Mouse (Mus musculus): ENCODE measurements around the gene Fev. TPM values are rescaled to one million over a fixed set of nuclear protein-coding genes. Genes with fewer than 3 reads are reported as not detected.
A peak's percentile ranks its signal among the peaks of the same experiment; 100 is the strongest.

The Fev gene
- polyA plus RNA-seq, 1 experiment from 2014 or later = 0.24 TPM

- H3K27ac ChIP-seq (replicated peaks) = no peak overlapping the region
- H3K27me3 ChIP-seq = peaks cover 18% of the 10 kb centered on the region
- no peak overlapping the region for H3K4me2 ChIP-seq (replicated peaks)
- no peak overlapping the region for H3K4me3 ChIP-seq (replicated peaks)
- H3K36me3 ChIP-seq = no peaks in the 10 kb centered on the region
- H3K4me1 ChIP-seq = no peaks in the 10 kb centered on the region
- ATAC-seq (ENCODE audit: insufficient number of reproducible peaks, low FRiP score, low TSS enrichment, low read depth) = no peak
- no peak overlapping the region for H3K9ac ChIP-seq
- no peaks in the 10 kb centered on the region for H3K9me3 ChIP-seq (replicated peaks)
- WGBS = 56% methylated on average over 2 of the region's 2 CpGs
These were observed 13.0 kb downstream of the Fev start for GRCm38 (mm10) chr1:74872218-74872617.

- Histone ChIP-seq H3K4me1 (peaks cover 18% of the 10 kb centered on the region), H3K27me3 (peaks cover 39% of the 10 kb centered on the region), H3K9me3 (replicated peaks) (no peaks in the 10 kb centered on the region), H3K36me3 (no peaks in the 10 kb centered on the region), H3K9ac (no peak overlapping the region), H3K4me3 (replicated peaks) (no peak overlapping the region), H3K4me2 (replicated peaks) (no peak overlapping the region), H3K27ac (replicated peaks) (no peak overlapping the region)
- no peak for ATAC-seq (ENCODE audit: insufficient number of reproducible peaks, low FRiP score, low TSS enrichment, low read depth)
These were observed 23.4 kb downstream of the Fev start for GRCm38 (mm10) chr1:74861783-74862182.

DNA sequence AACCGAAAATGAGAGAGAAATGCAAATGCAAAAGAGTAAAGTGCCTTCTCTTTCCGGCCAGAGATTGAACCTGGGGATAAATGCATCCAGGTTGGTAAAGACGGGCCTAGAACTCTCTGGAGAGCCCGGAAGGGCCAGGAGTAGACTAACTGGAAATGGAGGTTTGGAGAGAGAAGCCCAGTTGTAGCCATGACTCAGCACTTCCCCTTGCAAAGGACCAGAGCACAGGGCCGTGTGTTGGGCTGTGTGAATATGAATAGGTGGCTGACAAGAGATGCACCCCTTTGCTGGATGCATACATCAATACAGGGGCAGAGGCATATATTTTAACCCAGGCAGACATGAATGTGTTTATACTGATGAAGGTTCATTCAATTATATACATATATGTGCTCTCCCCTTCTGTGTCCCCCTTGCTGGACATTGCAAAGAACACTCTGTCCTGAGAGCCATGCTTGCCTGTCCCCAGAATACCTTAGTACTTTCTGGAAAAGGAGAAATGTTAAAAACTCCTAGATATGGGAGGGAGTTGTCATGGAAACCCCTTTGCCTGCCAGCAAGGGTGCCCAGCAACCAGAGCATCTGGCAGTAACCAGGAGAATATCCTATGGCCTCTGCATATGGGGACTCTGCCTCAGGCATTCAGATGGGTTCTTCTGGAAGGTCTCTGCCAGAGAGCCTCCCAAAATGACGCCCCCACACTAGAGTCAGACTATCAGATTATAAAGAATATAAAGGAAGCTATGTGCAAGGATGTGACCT is 25.8 kb downstream of the Fev start:
- no peak overlapping the region for H3K4me3 ChIP-seq (replicated peaks)
- no peaks in the 10 kb centered on the region for H3K9me3 ChIP-seq (replicated peaks)
- H3K27me3 ChIP-seq = peaks cover 60% of the 10 kb centered on the region
- H3K27ac ChIP-seq (replicated peaks) = no peak overlapping the region
- no peak for ATAC-seq (ENCODE audit: insufficient number of reproducible peaks, low FRiP score, low TSS enrichment, low read depth)
- no peaks in the 10 kb centered on the region for H3K36me3 ChIP-seq
- H3K4me2 ChIP-seq (replicated peaks) = no peak overlapping the region
- 40% methylated on average over 6 of the region's 6 CpGs for WGBS
- H3K4me1 ChIP-seq = peaks cover 38% of the 10 kb centered on the region
- no peak overlapping the region for H3K9ac ChIP-seq

DNA sequence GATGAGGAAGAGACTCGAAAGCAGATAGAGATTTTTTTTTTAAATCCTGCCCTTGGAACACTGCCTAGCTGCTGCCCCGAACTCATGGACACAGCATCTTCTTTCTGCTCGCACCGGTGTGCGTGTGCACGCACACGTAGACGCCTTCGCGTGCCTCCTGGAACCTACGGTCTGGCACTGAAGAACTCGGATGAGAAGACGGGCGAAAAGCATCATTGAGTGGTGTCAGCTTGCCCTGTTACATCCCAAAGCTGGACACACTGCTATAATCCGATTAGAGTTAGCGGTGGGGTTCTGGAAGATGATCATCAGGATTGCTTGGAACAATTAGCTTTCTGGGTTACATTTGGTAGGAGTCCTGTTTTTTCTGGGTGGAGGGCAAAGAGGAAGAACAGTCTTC is 26.4 kb downstream of the Fev start:
- H3K4me3 ChIP-seq (replicated peaks) = peak overlapping the region; percentile 37
- no peaks in the 10 kb centered on the region for H3K9me3 ChIP-seq (replicated peaks)
- no peak overlapping the region for H3K9ac ChIP-seq
- no peak overlapping the region for H3K27ac ChIP-seq (replicated peaks)
- ATAC-seq (ENCODE audit: insufficient number of reproducible peaks, low FRiP score, low TSS enrichment, low read depth) = no peak
- H3K36me3 ChIP-seq = no peaks in the 10 kb centered on the region
- peak overlapping the region; percentile 52 for H3K4me2 ChIP-seq (replicated peaks)
- H3K4me1 ChIP-seq = peaks cover 41% of the 10 kb centered on the region
- 7% methylated on average over 16 of the region's 16 CpGs for WGBS
- H3K27me3 ChIP-seq = peaks cover 66% of the 10 kb centered on the region

DNA sequence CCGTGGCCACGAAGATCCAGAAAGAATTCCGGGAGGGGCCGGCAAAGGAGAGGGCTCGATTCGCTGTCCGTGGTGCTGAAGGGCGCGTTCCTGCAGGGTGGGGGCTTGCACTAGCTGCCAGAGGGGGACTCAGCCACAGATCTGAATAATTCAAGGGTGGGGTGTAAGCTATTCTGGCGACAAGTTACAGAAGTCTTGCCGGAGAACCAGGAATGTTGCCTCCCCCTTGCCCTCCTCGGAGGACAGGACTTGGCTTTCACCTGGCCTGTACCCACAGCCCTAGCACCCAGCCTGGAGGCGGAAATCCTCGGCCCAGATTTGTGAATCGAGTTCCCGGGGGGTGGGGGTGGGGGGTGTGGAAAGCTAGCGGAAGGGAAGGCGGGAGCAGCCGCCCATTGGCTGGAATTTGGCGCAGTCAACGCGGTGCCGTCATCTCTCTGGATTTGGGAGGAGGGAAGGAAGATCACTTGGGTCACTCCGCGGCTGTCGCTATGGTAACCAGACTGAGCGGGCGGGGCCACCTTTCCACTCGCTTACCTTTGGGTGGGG is 27.0 kb downstream of the Fev start:
- Histone ChIP-seq H3K27ac (replicated peaks) (no peak overlapping the region), H3K9me3 (replicated peaks) (no peaks in the 10 kb centered on the region), H3K27me3 (peaks cover 69% of the 10 kb centered on the region), H3K36me3 (no peaks in the 10 kb centered on the region), H3K9ac (no peak overlapping the region), H3K4me2 (replicated peaks) (peak overlapping the region; percentile 52), H3K4me1 (peaks cover 41% of the 10 kb centered on the region), H3K4me3 (replicated peaks) (peak overlapping the region; percentile 37)
- ATAC-seq (ENCODE audit: insufficient number of reproducible peaks, low FRiP score, low TSS enrichment, low read depth) = 0 out of 2 replicates have a peak, but pooled peaks have one; percentile 47
- under 1% methylated on average over 29 of the region's 29 CpGs for WGBS

GRCm38 (mm10) chr1:74857677-74858076 is 27.5 kb downstream of the Fev start:
- no peak overlapping the region for H3K27ac ChIP-seq (replicated peaks)
- no peak for ATAC-seq (ENCODE audit: insufficient number of reproducible peaks, low FRiP score, low TSS enrichment, low read depth)
- no peaks in the 10 kb centered on the region for H3K9me3 ChIP-seq (replicated peaks)
- H3K4me2 ChIP-seq (replicated peaks) = peak overlapping the region; percentile 52
- WGBS = 2% methylated on average over 4 of the region's 4 CpGs
- H3K36me3 ChIP-seq = no peaks in the 10 kb centered on the region
- H3K4me3 ChIP-seq (replicated peaks) = peak overlapping the region; percentile 37
- H3K4me1 ChIP-seq = peaks cover 41% of the 10 kb centered on the region
- no peak overlapping the region for H3K9ac ChIP-seq
- H3K27me3 ChIP-seq = peaks cover 75% of the 10 kb centered on the region

GRCm38 (mm10) chr1:74857201-74857600 is 28.0 kb downstream of the Fev start:
- Histone ChIP-seq H3K27ac (replicated peaks) (no peak overlapping the region), H3K9me3 (replicated peaks) (no peaks in the 10 kb centered on the region), H3K4me3 (replicated peaks) (no peak overlapping the region), H3K9ac (no peak overlapping the region), H3K4me2 (replicated peaks) (no peak overlapping the region), H3K27me3 (peaks cover 79% of the 10 kb centered on the region), H3K4me1 (peaks cover 41% of the 10 kb centered on the region), H3K36me3 (no peaks in the 10 kb centered on the region)
- ATAC-seq (ENCODE audit: insufficient number of reproducible peaks, low FRiP score, low TSS enrichment, low read depth) = no peak
- 3% methylated on average over 20 of the region's 20 CpGs for WGBS

DNA sequence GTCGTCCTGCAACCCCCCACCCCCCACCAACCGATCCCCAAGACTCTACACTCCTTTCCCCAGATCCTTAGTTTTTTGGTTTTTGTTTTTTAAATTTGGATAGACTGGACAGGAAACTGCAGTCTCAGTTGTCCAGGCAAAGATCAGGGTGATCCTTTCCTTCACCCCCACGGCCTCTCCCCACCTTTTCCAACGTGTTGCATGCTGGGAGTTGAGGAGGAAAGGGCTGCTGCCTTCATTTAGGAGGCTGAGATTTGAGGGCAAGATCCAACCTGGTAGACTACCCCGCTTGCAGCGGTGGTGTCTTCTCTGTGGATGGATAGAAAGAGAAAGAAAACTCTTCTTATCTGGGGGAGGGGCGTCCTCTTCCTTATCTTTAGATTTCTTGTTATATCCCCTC is 28.4 kb downstream of the Fev start:
- H3K4me3 ChIP-seq (replicated peaks) = 0 out of 2 replicates have a peak overlapping the region, but pooled peaks have one; percentile 65
- no peak overlapping the region for H3K27ac ChIP-seq (replicated peaks)

DNA sequence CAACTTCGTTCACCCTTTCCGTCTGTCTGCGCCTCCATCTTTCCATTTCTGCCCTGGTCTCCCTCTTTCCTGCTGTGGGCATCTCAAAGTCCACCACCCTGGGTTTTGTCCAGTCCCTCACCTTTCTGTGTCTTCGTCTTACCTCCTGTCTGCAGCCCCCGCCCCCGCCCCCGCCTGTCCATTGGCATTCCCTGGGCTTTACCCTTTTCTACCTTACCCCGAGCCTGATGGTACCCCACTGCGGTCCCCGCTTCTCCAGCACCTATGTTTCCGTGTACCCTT is 28.8 kb downstream of the Fev start:
- 1% methylated on average over 10 of the region's 11 CpGs for WGBS
- peak overlapping the region; percentile 99 for H3K4me2 ChIP-seq (replicated peaks)
- no peaks in the 10 kb centered on the region for H3K9me3 ChIP-seq (replicated peaks)
- H3K4me1 ChIP-seq = peaks cover 41% of the 10 kb centered on the region
- H3K4me3 ChIP-seq (replicated peaks) = peak overlapping the region; percentile 65
- no peak overlapping the region for H3K27ac ChIP-seq (replicated peaks)
- no peaks in the 10 kb centered on the region for H3K36me3 ChIP-seq
- ATAC-seq (ENCODE audit: insufficient number of reproducible peaks, low FRiP score, low TSS enrichment, low read depth) = no peak
- H3K9ac ChIP-seq = no peak overlapping the region
- H3K27me3 ChIP-seq = peaks cover 88% of the 10 kb centered on the region

More for the DNA sequence above, 28.4 kb downstream of the Fev start:
- H3K4me1 ChIP-seq = peaks cover 41% of the 10 kb centered on the region
- no peak overlapping the region; the same call in 1 of the 2 replicates for H3K4me2 ChIP-seq (replicated peaks)
- no peak overlapping the region for H3K9ac ChIP-seq
- H3K9me3 ChIP-seq (replicated peaks) = no peaks in the 10 kb centered on the region
- no peak for ATAC-seq (ENCODE audit: insufficient number of reproducible peaks, low FRiP score, low TSS enrichment, low read depth)
- peaks cover 84% of the 10 kb centered on the region for H3K27me3 ChIP-seq
- 0% methylated on average over 7 of the region's 7 CpGs for WGBS
- no peaks in the 10 kb centered on the region for H3K36me3 ChIP-seq

DNA sequence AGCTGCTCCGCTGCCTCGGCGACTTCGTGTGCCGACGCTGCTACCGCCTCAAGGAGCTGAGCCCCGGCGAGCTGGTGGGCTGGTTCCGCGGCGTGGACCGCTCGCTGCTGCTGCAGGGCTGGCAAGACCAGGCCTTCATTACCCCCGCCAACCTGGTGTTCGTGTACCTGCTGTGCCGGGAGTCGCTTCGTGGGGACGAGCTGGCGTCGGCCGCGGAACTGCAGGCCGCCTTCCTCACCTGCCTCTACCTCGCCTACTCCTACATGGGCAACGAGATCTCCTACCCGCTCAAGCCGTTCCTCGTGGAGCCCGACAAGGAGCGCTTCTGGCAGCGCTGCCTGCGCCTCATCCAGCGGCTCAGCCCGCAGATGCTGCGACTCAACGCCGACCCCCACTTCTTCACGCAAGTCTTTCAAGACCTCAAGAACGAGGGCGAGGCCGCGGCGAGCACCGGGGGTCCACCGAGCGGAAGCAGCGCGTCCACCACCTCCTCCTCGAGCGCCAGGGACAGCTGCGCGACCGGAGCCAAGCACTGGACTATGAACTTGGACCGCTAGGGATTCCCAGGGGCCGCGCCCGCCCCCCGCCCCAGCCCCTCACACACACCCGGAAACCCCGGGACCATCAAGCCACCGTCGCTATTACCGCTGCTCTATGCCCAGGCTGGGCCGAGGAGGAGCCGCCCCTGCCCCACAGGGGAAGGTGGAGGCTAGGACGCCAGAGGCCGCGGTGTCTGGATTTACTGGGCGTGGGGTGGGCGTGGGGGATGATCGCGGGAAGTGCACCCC is 29.4 kb downstream of the Fev start:
- peak overlapping the region; percentile 65 for H3K4me3 ChIP-seq (replicated peaks)
- H3K36me3 ChIP-seq = no peaks in the 10 kb centered on the region
- H3K27me3 ChIP-seq = peaks cover 93% of the 10 kb centered on the region
- 1% methylated on average over 74 of the region's 74 CpGs for WGBS
- no peaks in the 10 kb centered on the region for H3K9me3 ChIP-seq (replicated peaks)
- H3K27ac ChIP-seq (replicated peaks) = no peak overlapping the region
- ATAC-seq (ENCODE audit: insufficient number of reproducible peaks, low FRiP score, low TSS enrichment, low read depth) = no peak
- H3K4me1 ChIP-seq = peaks cover 41% of the 10 kb centered on the region
- peak overlapping the region; percentile 99 for H3K4me2 ChIP-seq (replicated peaks)
- no peak overlapping the region for H3K9ac ChIP-seq

- no peak overlapping the region for H3K27ac ChIP-seq (replicated peaks)
- H3K4me1 ChIP-seq = peaks cover 41% of the 10 kb centered on the region
- peak overlapping the region; percentile 27 for H3K9ac ChIP-seq
- ATAC-seq (ENCODE audit: insufficient number of reproducible peaks, low FRiP score, low TSS enrichment, low read depth) = no peak
- H3K27me3 ChIP-seq = peaks cover 95% of the 10 kb centered on the region
- H3K9me3 ChIP-seq (replicated peaks) = no peaks in the 10 kb centered on the region
- WGBS = 1% methylated on average over 35 of the region's 48 CpGs
- peak overlapping the region; percentile 99 for H3K4me2 ChIP-seq (replicated peaks)
- H3K36me3 ChIP-seq = no peaks in the 10 kb centered on the region
- peak overlapping the region; percentile 65 for H3K4me3 ChIP-seq (replicated peaks)
These were observed 30.1 kb downstream of the Fev start for GRCm38 (mm10) chr1:74855156-74855555.
